Mouse (Mus musculus) C2C12 (cell line): ENCODE measurements around the gene Map7. TPM values are rescaled to one million over a fixed set of nuclear protein-coding genes. Genes with fewer than 3 reads are reported as not detected.

ENCODE experiments used
- H3K27me3 ChIP-seq: one replicate; pipeline ENCODE4 v1.6.1; 2011; ENCODE audit not compliant: control insufficient read depth, insufficient read depth, insufficient read length
- H3K36me3 ChIP-seq: one replicate; pipeline ENCODE4 v1.6.1; 2011; ENCODE audit not compliant: control insufficient read depth, insufficient read depth
- H3K4me3 ChIP-seq: one replicate; pipeline ENCODE4 v1.5.1; 2011; ENCODE audit warnings: mild to moderate bottlenecking, control low read depth; ENCODE audit not compliant: poor library complexity, insufficient read depth, severe bottlenecking
- H3K79me2 ChIP-seq: one replicate; pipeline ENCODE4 v1.6.1; 2011; ENCODE audit not compliant: control insufficient read depth, insufficient read depth
- H3K79me3 ChIP-seq: one replicate; pipeline ENCODE4 v1.6.1; 2011; ENCODE audit warnings: low read depth, control low read depth
- H3ac ChIP-seq: one replicate; pipeline ENCODE3; 2011; ENCODE audit warnings: low read depth; ENCODE audit not compliant: control insufficient read depth, insufficient read length
- CEBPB ChIP-seq: IDR thresholded peaks from one replicate; pipeline ENCODE4 v1.6.1; 2011; ENCODE audit warnings: low read depth, mild to moderate bottlenecking, control low read depth, moderate library complexity
- CTCF ChIP-seq: IDR thresholded peaks from one replicate; pipeline ENCODE4 v1.5.1; 2011; ENCODE audit not compliant: control insufficient read depth, insufficient read depth, insufficient read length
- FOSL1 ChIP-seq: IDR thresholded peaks from one replicate; pipeline ENCODE4 v1.8.0; 2011; ENCODE audit warnings: mild to moderate bottlenecking, low read length; ENCODE audit not compliant: poor library complexity, insufficient read depth, severe bottlenecking
- MAX ChIP-seq: IDR thresholded peaks from one replicate; pipeline ENCODE4 v1.6.1; 2011; ENCODE audit warnings: mild to moderate bottlenecking, control low read depth
- MYOD1 ChIP-seq: IDR thresholded peaks from one replicate; pipeline ENCODE4 v1.6.1; 2011; ENCODE audit warnings: low read depth; ENCODE audit not compliant: control insufficient read depth, insufficient read length
- MYOG ChIP-seq: IDR thresholded peaks from one replicate; pipeline ENCODE4 v1.6.1; 2011; ENCODE audit not compliant: control insufficient read depth, insufficient read length; ENCODE audit errors: extremely low read depth
- USF1 ChIP-seq: IDR thresholded peaks from one replicate; pipeline ENCODE4 v1.6.1; 2011; ENCODE audit warnings: low read depth, mild to moderate bottlenecking, control low read depth, moderate library complexity
- polyA plus RNA-seq: library from polyadenylated mRNA; unstranded; fragments of >200 nt; fragmentation: generic; extraction: Trizol; gene quantifications from one replicate; pipeline ENCODE4 v1.2.1, GENCODE M21; 2012; ENCODE audit warnings: missing spikeins

The Map7 gene
- polyA plus RNA-seq, 1 experiment, result 0.12 TPM

DNA sequence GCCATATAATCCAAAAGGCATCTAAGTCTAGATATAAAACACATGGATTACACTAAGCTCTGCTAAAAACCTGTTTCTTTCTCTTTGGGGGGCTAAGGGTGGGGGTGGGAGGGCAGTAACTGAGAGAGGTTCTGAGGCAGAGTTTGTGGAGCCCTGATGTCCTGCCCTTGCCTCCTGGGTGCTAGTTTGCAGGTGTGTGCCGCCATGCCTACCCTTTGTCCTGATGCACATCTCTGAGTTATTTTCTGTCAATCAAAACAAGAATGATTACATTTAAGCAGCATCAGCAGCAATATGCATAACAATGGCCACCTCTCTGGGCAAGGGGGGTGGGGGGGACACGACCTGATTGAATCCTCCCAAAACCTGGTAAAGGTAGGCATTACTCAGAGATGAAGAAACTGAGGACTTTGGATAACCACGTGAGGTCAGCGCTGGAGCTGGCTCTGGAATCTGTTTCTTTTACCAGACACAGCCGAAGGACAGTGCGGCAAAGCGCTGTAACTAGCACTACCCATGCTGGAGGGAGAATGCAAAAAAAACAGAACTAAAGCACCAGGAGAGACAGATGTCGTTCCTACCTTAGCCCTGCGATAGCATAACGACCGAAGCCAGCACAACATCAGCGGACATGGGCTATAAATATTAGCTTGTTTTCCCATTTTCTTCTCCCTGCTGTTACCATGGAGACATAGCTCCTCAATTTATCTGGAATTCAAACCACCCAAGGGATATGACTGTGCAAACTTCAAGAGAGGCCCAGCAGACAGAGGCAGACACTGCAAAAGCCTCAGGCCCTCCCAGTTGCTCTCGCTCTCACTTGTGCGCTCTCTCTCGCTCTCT, 137.9 kb downstream of the Map7 start:
- no peaks in the 10 kb centered on the region for H3K27me3 ChIP-seq
- TF ChIP-seq CEBPB, result no peak
- TF ChIP-seq CTCF, result no peak
- no peak for TF ChIP-seq USF1
- TF ChIP-seq FOSL1, result no peak
- no peak for TF ChIP-seq MYOD1
- TF ChIP-seq MAX, result no peak
- TF ChIP-seq MYOG, result no peak
- no peak overlapping the region for H3K4me3 ChIP-seq
- H3K79me2 ChIP-seq, result no peaks in the 10 kb centered on the region
- no peaks in the 10 kb centered on the region for H3K36me3 ChIP-seq
- no peak overlapping the region for H3ac ChIP-seq
- H3K79me3 ChIP-seq, result no peaks in the 10 kb centered on the region

DNA sequence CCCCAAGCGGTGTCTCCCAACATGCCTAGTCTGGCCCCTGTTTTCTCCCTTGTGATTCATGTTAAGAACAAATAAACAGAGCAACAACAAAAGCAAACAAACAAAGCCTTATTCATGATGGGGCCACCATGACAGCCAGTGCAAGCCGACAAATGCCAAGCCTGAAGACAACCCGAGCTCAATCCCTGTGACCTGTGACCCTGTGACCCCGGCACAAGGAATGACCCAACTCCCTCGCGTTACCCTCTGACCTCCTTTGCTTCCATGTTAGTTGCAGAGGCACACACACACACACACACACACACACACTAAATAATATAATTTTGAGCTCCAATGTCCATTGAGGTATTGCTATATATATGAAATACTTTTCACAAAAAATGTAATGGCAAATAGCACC, 139.1 kb downstream of the Map7 start:
- no peaks in the 10 kb centered on the region for H3K36me3 ChIP-seq
- H3ac ChIP-seq, result no peak overlapping the region
- H3K79me3 ChIP-seq, result no peaks in the 10 kb centered on the region
- H3K27me3 ChIP-seq, result no peaks in the 10 kb centered on the region
- no peak for TF ChIP-seq MYOD1
- no peak for TF ChIP-seq CTCF
- TF ChIP-seq MYOG, result no peak
- TF ChIP-seq CEBPB, result no peak
- no peak for TF ChIP-seq MAX
- TF ChIP-seq FOSL1, result no peak
- TF ChIP-seq USF1, result no peak
- no peaks in the 10 kb centered on the region for H3K79me2 ChIP-seq
- no peak overlapping the region for H3K4me3 ChIP-seq

DNA sequence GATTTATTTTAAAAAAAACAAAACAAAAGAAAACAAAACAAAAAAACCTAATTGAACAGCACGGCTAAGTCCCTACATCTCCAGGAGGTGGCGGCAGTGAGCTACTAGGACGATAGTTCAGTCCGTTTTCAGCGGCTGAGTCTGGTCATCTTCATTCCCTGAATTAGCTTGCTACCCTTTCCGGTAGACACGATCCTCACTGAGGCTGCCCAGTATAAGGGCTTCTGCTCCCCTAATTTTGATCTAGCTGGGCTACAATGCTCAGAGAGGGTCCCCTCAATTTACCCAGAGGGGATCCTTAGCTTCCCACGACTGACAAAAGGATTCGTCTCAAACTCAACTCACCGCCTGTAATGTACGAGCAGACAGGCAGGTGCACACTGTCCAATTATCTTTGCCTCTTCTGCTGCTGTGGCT, 142.2 kb downstream of the Map7 start:
- Histone ChIP-seq H3K36me3 (no peaks in the 10 kb centered on the region), H3K79me3 (no peaks in the 10 kb centered on the region), H3K79me2 (no peaks in the 10 kb centered on the region), H3K27me3 (no peaks in the 10 kb centered on the region), H3K4me3 (no peak overlapping the region), H3ac (no peak overlapping the region)
- no peak for TF ChIP-seq MAX
- TF ChIP-seq CTCF, result peak; percentile 45

DNA sequence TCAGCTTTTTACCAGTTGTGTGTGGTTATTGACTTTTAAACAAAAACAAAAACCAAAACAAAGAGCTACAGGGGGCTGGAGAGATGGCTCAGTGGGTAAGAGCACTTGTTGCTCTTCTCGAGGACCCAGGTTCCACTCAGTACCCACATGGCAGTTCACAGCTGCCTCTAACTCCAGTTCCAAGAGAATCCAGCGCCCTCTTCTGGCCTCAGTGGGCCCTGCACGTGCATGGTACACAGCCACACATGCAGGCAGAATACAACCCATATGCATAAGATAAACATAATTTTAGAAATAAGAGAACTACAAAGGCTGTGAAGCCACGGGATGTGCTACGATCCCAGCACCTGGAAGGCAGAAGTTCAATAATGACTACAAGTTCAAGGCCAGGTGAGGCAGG, 147.7 kb downstream of the Map7 start:
- H3K79me3 ChIP-seq, result no peaks in the 10 kb centered on the region
- no peaks in the 10 kb centered on the region for H3K27me3 ChIP-seq
- no peaks in the 10 kb centered on the region for H3K36me3 ChIP-seq
- H3ac ChIP-seq, result no peak overlapping the region
- TF ChIP-seq CEBPB (no peak), MYOG (no peak), MAX (no peak), CTCF (no peak), MYOD1 (no peak), FOSL1 (no peak), USF1 (no peak)
- H3K4me3 ChIP-seq, result no peak overlapping the region
- H3K79me2 ChIP-seq, result no peaks in the 10 kb centered on the region

DNA sequence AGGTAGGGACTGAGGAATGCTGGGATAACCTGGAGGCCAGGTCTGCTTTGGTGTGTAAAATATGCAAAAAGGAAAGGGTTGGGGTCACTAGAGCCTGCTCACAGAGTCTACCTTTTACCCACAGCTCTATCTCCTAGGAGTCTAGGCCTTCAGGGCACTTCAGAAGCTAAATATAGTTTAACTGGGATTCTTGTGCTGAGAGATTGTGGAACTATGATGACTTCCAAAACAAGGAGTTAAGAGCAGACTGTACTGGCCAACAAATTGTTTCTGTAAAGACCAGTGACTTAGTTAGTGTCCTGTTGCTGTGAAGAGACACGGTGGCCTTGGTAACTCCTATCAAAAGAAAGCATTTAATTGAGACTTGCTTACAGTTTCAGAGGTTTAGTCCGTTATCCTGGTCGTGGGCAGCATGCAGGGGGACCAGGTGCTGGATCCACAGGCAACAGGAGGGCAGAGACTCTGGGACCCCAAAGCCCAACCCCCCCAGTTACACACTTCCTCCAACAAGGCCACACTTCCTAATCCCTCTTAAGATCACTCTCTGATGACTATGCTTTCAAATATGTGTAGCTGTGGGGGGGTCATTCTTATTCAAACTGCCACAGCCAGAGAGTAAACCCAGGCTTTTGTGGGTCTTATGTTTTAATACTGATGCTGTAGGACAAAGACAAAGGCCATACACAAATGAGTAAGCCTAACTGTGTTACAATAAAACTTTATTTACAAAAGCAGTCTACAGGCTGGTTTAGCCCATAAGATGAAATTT, 150.1 kb downstream of the Map7 start:
- Histone ChIP-seq H3K79me3 (no peaks in the 10 kb centered on the region), H3ac (no peak overlapping the region), H3K4me3 (no peak overlapping the region), H3K79me2 (no peaks in the 10 kb centered on the region), H3K36me3 (no peaks in the 10 kb centered on the region), H3K27me3 (no peaks in the 10 kb centered on the region)
- TF ChIP-seq CTCF (no peak), FOSL1 (no peak), CEBPB (no peak), MYOD1 (no peak), MAX (no peak), USF1 (no peak), MYOG (no peak)

DNA sequence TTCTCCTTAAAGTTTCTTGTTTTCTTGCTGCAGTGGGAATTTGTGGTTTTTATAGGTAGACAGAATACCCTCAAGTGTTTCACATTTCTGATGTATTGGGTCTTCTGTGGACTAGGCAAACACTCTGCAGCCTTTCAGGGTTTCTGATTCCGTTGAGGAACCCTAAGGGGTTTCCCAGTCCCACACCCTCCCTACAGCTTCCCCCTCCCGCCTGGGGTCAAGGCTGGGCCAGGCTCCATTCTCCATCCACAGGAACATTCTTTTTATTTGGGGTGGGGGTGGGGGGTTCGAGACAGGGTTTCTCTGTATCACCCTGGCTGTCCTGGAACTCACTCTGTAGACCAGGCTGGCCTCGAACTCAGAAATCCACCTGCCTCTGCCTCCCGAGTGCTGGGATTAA, 150.8 kb downstream of the Map7 start:
- H3K36me3 ChIP-seq, result no peaks in the 10 kb centered on the region
- H3K79me3 ChIP-seq, result no peaks in the 10 kb centered on the region
- no peaks in the 10 kb centered on the region for H3K79me2 ChIP-seq
- no peak overlapping the region for H3ac ChIP-seq
- TF ChIP-seq FOSL1, result no peak
- no peak for TF ChIP-seq MYOG
- no peak for TF ChIP-seq MYOD1
- TF ChIP-seq MAX, result no peak
- TF ChIP-seq USF1, result no peak
- no peak for TF ChIP-seq CEBPB
- H3K4me3 ChIP-seq, result no peak overlapping the region
- no peaks in the 10 kb centered on the region for H3K27me3 ChIP-seq
